Mouse (Mus musculus): ENCODE measurements around the gene Sdr42e1. TPM values are rescaled to one million over a fixed set of nuclear protein-coding genes. Genes with fewer than 3 reads are reported as not detected.

Gene Sdr42e1
- polyA plus RNA-seq, 1 experiment from 2014 or later, result 1.4 TPM

Other genes with a start within 250 kb of the Sdr42e1 start
- 11.9 and 13.3 TPM in 2 replicates for gene Plcg2, start 175.4 kb downstream of the Sdr42e1 start, polyA plus RNA-seq (2016; fragmentation: Nextera tagmentation; extraction: Ambion mirVana)
- 20.9 and 23.6 TPM in 2 replicates for gene Hsd17b2, start 28.2 kb upstream of the Sdr42e1 start, polyA plus RNA-seq (2016; fragmentation: Nextera tagmentation; extraction: Ambion mirVana)
- 48.8 and 50.0 TPM in 2 replicates for gene Mphosph6, start 128.3 kb upstream of the Sdr42e1 start, polyA plus RNA-seq (2016; fragmentation: Nextera tagmentation; extraction: Ambion mirVana)

All from liver, embryonic 12.5 days (tissue).